ENCODE assay signal across 10 mouse cellular contexts in genomic region chr6:90327670-90328069, GRCm38 (mm10). TPM values are rescaled to one million over a fixed set of nuclear protein-coding genes. Genes with fewer than 3 reads are reported as not detected.
DNase-seq lines count a peak whose midpoint lies in the region; ATAC-seq and TF ChIP-seq lines count a peak whose summit lies in the region.
"Had no signal": no experiment of that assay in that cellular context is flagged by ENCODE, and none has a peak within 500 bp of the region (broad histone marks: within the 10 kb centered on the region; RNA-seq: fewer than 3 reads in every experiment).

No protein-coding gene starts in this region.

- H3K4me2 ChIP-seq in liver, embryonic 14.5 days (ENCODE audit: low read depth), result no peak overlapping the region
- H3K4me2 ChIP-seq: liver, embryonic 13.5 days had no signal

- H3K36me3 ChIP-seq in liver, embryonic 14.5 days (replicated peaks; ENCODE audit: control insufficient read depth, insufficient read depth, low read depth), result no peaks in the 10 kb centered on the region
- H3K36me3 ChIP-seq in thymus, adult 2 months (ENCODE audit: control insufficient read depth, insufficient read depth, low read length), result no peaks in the 10 kb centered on the region
- H3K36me3 ChIP-seq: liver, embryonic 13.5 days had no signal

- 11% methylated on average over 6 of the region's 6 CpGs for WGBS in liver, embryonic 14.5 days (ENCODE audit: insufficient replicate concordance)
- 22% methylated on average over 6 of the region's 6 CpGs for WGBS in thymus, adult 2 months

- no peak for ATAC-seq in liver, embryonic 14.5 days (ENCODE audit: insufficient read depth)
- ATAC-seq in megakaryocyte, adult 5-6 weeks (ENCODE audit: poor library complexity, severe bottlenecking), result peak; percentile 51

- H3K27ac ChIP-seq in liver, embryonic 14.5 days, result no peak overlapping the region
- no peak overlapping the region for H3K27ac ChIP-seq in thymus, adult 2 months (ENCODE audit: control insufficient read depth, insufficient read depth, low read length)
- H3K27ac ChIP-seq: liver, embryonic 13.5 days had no signal

- H3K4me3 ChIP-seq in liver, embryonic 14.5 days (ENCODE audit: insufficient read depth in 1 of 2, low read depth in 2 of 2, low read length in 2 of 2), result no peak overlapping the region
- H3K4me3 ChIP-seq in thymus, adult 2 months (ENCODE audit: control insufficient read depth, insufficient read depth, low read length), result no peak overlapping the region
- H3K4me3 ChIP-seq: liver, embryonic 13.5 days had no signal

- peak; percentile 53 for TF ChIP-seq CTCF in liver, embryonic 14.5 days (IDR thresholded peaks at IDR 0.05; ENCODE audit: low read depth)
- TF ChIP-seq CTCF in thymus, adult 2 months (IDR thresholded peaks at IDR 0.05; ENCODE audit: borderline replicate concordance, control insufficient read depth, extremely low read depth, insufficient read depth, low read length, poor library complexity), result no peak

- no peaks in the 10 kb centered on the region for H3K27me3 ChIP-seq in liver, embryonic 14.5 days (ENCODE audit: control insufficient read depth, insufficient read depth, low read length)
- no peaks in the 10 kb centered on the region for H3K27me3 ChIP-seq in thymus, adult 2 months (ENCODE audit: control insufficient read depth, insufficient read depth, low read length)

- TF ChIP-seq POLR2A in thymus, adult 2 months (IDR thresholded peaks at IDR 0.05; ENCODE audit: control insufficient read depth, extremely low read depth, insufficient read depth, low read length, poor library complexity), result no peak

- peak; percentile 60 to 69 for DNase-seq in cerebellum, postnatal 14 days
- DNase-seq in cerebellum, adult 9-10 months, result no peak
- no peak for DNase-seq in liver, embryonic 14.5 days (ENCODE audit: low read depth in 3 of 3, low spot score in 3 of 3)
- no peak for DNase-seq in liver
- peak; percentile 22 to 43 for DNase-seq in cerebellum, postnatal 36 days
- no peak for DNase-seq in thymus, adult 2 months
- DNase-seq in gastrocnemius, postnatal 4 days (ENCODE audit: low spot score in 2 of 2), result no peak
- DNase-seq: liver, embryonic 13.5 days had no signal

- H3K9ac ChIP-seq in liver, embryonic 14.5 days (replicated peaks), result no peak overlapping the region
- H3K9ac ChIP-seq: liver, embryonic 13.5 days had no signal

- peaks cover 0 to 2% of the 10 kb centered on the region in 2 experiments; a peak in 1 of 4 replicates for H3K4me1 ChIP-seq in liver, embryonic 14.5 days (replicated peaks; ENCODE audit: control insufficient read depth in 2 of 2, insufficient read depth in 2 of 2, low read length in 1 of 2)
- H3K4me1 ChIP-seq in thymus, adult 2 months (replicated peaks; ENCODE audit: control insufficient read depth, insufficient read depth, low read length), result no peaks in the 10 kb centered on the region

- no peaks in the 10 kb centered on the region for H3K9me3 ChIP-seq in liver, embryonic 14.5 days (ENCODE audit: control insufficient read depth, low read length)
- H3K9me3 ChIP-seq: liver, embryonic 13.5 days had no signal

- no peak for TF ChIP-seq EP300 in liver, embryonic 14.5 days (IDR thresholded peaks at IDR 0.05; ENCODE audit: low read depth)

RNA-seq across cellular contexts. Expression of gene Chst13, which starts 2.7 kb away (rescaled TPM):
- 9.0 and 9.1 TPM in 2 replicates for polyA plus RNA-seq in liver, embryonic 14.5 days (2012; rRNA removed)
- polyA plus RNA-seq in liver, embryonic 14.5 days (2014; fragmentation: Nextera tagmentation; extraction: Ambion mirVana), result 14.3 and 14.6 TPM in 2 replicates
- 9.0 and 12.4 TPM in 2 replicates for total RNA-seq in megakaryocyte, adult 5-6 weeks (2015)
- 4.4 and 6.3 TPM in 2 replicates for total RNA-seq in megakaryocyte, adult 5-6 weeks (2017)
- polyA plus RNA-seq in thymus, adult 2 months (2012; rRNA removed), result 0.50 and 0.57 TPM in 2 replicates
- not detected for total RNA-seq in gastrocnemius, postnatal 4 days (2021)

RNA-seq across cellular contexts. Expression of gene Uroc1, which starts 5.4 kb away (rescaled TPM):
- 14.6 and 17.5 TPM in 2 replicates for polyA plus RNA-seq in liver, embryonic 14.5 days (2012; rRNA removed)
- 9.6 and 11.5 TPM in 2 replicates for polyA plus RNA-seq in liver, embryonic 14.5 days (2014; fragmentation: Nextera tagmentation; extraction: Ambion mirVana)
- not detected in 2 replicates for total RNA-seq in megakaryocyte, adult 5-6 weeks (2015)
- not detected in 2 replicates for total RNA-seq in megakaryocyte, adult 5-6 weeks (2017)
- 0.09 and 1.1 TPM in 2 replicates for polyA plus RNA-seq in thymus, adult 2 months (2012; rRNA removed)
- under 1 TPM; 0.07 to 0.57 TPM for total RNA-seq in gastrocnemius, postnatal 4 days (2021)

RNA-seq across cellular contexts. Expression of gene BC048671, which starts 26.7 kb away (rescaled TPM):
- not detected in 2 replicates for polyA plus RNA-seq in liver, embryonic 14.5 days (2012; rRNA removed)
- not detected in 2 replicates for polyA plus RNA-seq in liver, embryonic 14.5 days (2014; fragmentation: Nextera tagmentation; extraction: Ambion mirVana)
- total RNA-seq in megakaryocyte, adult 5-6 weeks (2015), result not detected in 2 replicates
- total RNA-seq in megakaryocyte, adult 5-6 weeks (2017), result not detected in 2 replicates
- polyA plus RNA-seq in thymus, adult 2 months (2012; rRNA removed), result not detected in 2 replicates
- not detected for total RNA-seq in gastrocnemius, postnatal 4 days (2021)
- polyA plus RNA-seq: liver, embryonic 13.5 days; spleen, adult 2 months had no signal

RNA-seq across cellular contexts. Expression of gene Zxdc, which starts 41.6 kb away (rescaled TPM):
- polyA plus RNA-seq in liver, embryonic 14.5 days (2012; rRNA removed), result 3.0 and 3.3 TPM in 2 replicates
- 3.0 and 3.9 TPM in 2 replicates for polyA plus RNA-seq in liver, embryonic 14.5 days (2014; fragmentation: Nextera tagmentation; extraction: Ambion mirVana)
- 10.2 and 11.1 TPM in 2 replicates for total RNA-seq in megakaryocyte, adult 5-6 weeks (2015)
- 9.9 and 16.1 TPM in 2 replicates for total RNA-seq in megakaryocyte, adult 5-6 weeks (2017)
- polyA plus RNA-seq in thymus, adult 2 months (2012; rRNA removed), result 42.9 and 66.5 TPM in 2 replicates
- 10 to 100 TPM; 18.8 to 21.7 TPM for total RNA-seq in gastrocnemius, postnatal 4 days (2021)

Comparison
In these comparisons a context has a peak if more than half of its experiments do, and no peak if none do; other contexts are left out.
1. DNase-seq: peak in cerebellum, postnatal 14 days (2 of 2) and cerebellum, postnatal 36 days (2 of 2); none in cerebellum, adult 9-10 months (single experiment), liver, embryonic 14.5 days (0 of 3), liver (single experiment), thymus, adult 2 months (single experiment) and gastrocnemius, postnatal 4 days (0 of 2).
2. RNA of gene Chst13, which starts 2.7 kb away (total RNA-seq): 4.4 to 12.4 TPM in megakaryocyte, adult 5-6 weeks; not detected in gastrocnemius, postnatal 4 days; every median in the first group is over 4 times any median in the second.